Mouse (Mus musculus) brain, embryonic 14.5 days (tissue): Measurements from ENCODE around the gene Kif5a.

ENCODE experiments used
- CTCF ChIP-seq: fragments of 200-500 bp; IDR thresholded peaks from 2 replicates; pipeline ENCODE4 v1.5.1; 2012; ENCODE audit warnings: inconsistent platforms, mild to moderate bottlenecking, moderate library complexity, borderline replicate concordance; ENCODE audit not compliant: insufficient read depth, insufficient read length; ENCODE audit errors: extremely low read depth
- POLR2A ChIP-seq: fragments of 200-500 bp; IDR thresholded peaks from 2 replicates; pipeline ENCODE4 v1.6.1; 2012; ENCODE audit warnings: mild to moderate bottlenecking, inconsistent platforms, borderline replicate concordance; ENCODE audit not compliant: poor library complexity, insufficient read depth, insufficient read length, severe bottlenecking; ENCODE audit errors: extremely low read depth

GRCm38 (mm10) chr10:127285644-127286043, 22.5 kb upstream of the Kif5a start:
- no peak for TF ChIP-seq POLR2A
- TF ChIP-seq CTCF, result no peak
